Mouse (Mus musculus) mature B cell (primary cell): ENCODE data around the gene Gm49320.

Experiments used
- in situ Hi-C: fragments of 300-500 bp; cut with MboI; formaldehyde crosslinking; loops from 2 replicates; pipeline ENCODE4 v1.14.3; 2019

Gm49320 gene

DNA sequence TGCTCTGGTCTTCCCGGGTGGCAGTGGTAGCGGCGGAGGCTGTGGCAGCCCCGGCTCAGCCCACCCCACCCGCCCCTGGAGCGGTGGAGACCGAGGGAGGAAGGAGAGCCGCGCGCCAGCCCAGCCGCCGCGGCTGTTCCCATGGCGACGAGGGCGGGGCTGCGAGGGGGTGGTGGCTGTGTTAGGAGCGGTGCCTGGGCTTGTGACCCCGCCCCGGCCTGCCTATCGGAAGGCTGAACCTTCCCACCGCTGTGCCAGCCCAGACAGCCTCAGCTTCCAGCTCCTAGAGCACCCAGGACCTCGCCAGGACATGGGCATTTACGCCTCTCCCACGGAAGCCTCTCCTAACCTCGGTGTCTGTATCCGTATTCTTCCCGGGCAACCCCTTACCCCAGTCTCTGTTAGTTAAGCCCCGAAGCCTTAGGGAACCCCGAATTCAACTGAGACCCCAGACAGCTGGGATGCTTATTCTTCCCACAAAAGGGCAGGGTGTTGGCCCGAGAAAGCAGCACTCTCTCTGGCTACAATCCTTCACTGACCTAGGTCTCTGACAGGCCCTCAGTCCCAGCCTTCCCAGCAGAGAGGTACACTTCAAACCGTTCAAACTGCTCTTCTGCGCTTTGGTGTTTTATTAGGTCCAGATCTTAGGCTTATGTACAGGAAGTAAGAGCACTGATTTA lies 20.6 kb downstream of the Gm49320 start, which contains the start of gene Ctxn1:
Gene Ctxn1 (minus strand): TSS at position 150 of the 680 bp plus-strand sequence.
- in situ Hi-C loops = no loop called here

DNA sequence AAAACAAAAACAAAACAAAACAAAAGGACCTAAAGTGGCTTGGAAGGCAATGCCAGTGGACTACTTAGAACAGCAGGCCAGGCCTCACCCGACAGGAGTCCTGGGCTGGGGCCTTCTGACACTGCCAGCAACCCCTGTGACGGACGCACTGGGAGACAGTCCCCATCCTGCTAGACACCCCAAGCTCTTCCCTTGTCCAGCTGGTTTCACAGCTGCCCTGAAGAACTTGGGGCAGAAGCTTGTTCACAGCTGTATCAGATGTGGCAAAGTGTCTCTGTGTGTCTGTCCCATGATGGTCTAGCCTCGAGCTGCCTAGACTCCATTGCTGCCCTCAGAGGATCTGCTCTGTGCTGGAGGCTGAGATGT lies 21.1 kb downstream of the Gm49320 start:
- in situ Hi-C loops = no loop called here

DNA sequence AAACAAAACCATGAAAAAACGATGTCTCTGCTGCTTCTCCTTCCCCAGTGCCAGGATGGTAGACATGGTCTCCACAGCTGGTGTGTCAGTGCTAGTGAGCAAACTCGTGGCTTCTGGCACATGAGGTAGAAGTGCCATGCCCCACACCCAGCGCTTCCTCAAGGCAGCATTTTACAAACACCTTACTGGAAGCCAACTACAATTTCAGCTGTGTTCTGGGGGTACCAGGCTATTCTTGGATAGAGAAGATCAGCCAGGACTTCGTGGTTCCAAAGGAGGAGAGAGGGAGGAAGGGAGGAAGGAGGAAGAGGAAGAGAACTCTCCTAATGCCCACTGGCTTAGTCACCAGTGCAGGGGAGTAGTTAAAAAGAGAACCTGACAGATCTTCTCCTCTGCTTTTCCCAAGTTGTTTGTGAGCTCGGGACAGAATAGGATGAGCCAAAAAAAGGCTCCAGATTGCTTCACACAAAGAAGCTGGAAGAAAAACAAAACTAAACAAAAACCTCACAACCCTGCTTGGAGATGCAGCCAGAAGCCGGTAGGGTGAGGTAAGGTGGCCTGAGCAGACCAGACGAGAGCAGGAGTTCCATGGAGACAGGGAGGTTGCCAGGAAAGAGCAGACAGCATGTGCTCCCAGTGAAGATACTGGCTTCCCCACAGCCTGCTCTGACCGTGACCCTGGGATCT lies 24.6 kb downstream of the Gm49320 start:
- in situ Hi-C loops = no loop called here

DNA sequence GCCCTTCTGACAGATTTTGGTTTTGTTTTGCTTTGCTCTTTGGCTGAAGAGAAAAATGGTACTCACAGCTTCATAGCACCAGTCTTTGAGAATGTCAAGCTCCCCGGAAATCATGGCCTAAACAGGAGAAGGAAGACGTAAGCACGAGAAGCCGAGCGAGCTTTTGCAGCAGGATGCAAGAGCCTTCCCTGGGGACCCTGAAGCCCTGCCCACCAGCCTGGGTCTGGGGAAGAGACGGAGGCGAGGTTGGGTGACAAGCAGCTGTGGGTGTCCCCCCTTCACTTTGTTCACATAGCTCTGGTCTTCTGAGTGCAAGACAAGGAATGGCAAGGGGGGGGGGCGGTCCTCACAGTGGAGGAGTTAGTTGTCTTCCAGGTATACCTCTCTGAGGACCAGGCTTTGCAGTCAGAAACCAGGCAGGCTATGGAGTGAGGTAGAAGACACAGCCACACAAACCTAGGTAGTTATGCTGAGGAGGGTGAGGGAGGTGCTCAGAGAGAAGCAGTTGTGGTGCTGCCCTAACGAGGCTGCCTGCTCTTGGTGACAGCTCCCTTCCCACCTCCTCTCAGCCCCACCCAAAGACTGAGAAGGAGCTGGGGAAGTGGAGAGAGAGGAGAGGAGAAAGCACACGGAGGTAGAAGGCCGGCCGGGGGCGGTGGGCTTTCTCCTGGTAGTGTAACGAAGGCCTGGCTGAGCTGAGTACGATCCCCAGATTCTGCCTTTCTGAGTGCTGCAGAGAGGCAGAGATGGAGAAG lies 26.7 kb downstream of the Gm49320 start:
- in situ Hi-C loops = no loop called here

DNA sequence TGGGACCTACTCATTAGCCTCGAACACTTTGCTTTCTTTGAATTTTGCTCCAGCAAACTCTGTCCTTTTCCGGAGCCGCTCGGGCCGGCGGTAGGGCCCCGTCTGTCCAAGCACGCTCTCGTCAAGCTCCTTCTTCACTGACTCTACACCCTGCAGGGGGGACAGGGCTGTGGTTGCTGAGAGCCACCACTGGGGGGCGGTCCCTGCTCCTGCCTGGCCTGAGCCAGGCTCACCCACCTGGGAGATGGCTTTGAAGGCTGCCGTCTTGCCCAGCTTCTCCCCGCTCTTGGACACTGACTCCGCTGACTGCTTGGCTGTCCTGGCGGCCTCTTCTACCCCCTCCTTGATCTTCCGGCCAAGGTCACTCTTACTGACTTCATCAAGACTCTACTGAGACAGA lies 29.0 kb downstream of the Gm49320 start:
- in situ Hi-C loops = no loop called here

DNA sequence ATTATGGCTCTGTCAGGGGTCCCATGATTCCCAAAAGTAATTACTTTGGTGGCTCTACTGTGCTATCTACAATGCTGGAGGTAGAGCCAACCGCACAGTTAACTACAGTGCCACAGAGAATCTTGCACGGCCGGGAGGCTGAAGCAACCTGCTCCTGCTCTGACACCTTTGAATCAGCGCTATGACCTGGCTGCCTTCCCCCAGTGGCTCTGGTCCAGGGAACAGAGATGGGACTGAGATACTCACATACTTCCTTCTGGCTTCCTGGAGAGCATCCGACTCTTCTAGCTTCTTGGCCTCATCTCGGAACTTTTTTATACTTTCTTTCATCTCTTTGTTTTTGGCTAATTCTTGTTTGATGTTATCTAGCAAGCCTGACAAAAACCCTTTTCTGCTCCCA lies 30.9 kb downstream of the Gm49320 start:
- in situ Hi-C loops = no loop called here

DNA sequence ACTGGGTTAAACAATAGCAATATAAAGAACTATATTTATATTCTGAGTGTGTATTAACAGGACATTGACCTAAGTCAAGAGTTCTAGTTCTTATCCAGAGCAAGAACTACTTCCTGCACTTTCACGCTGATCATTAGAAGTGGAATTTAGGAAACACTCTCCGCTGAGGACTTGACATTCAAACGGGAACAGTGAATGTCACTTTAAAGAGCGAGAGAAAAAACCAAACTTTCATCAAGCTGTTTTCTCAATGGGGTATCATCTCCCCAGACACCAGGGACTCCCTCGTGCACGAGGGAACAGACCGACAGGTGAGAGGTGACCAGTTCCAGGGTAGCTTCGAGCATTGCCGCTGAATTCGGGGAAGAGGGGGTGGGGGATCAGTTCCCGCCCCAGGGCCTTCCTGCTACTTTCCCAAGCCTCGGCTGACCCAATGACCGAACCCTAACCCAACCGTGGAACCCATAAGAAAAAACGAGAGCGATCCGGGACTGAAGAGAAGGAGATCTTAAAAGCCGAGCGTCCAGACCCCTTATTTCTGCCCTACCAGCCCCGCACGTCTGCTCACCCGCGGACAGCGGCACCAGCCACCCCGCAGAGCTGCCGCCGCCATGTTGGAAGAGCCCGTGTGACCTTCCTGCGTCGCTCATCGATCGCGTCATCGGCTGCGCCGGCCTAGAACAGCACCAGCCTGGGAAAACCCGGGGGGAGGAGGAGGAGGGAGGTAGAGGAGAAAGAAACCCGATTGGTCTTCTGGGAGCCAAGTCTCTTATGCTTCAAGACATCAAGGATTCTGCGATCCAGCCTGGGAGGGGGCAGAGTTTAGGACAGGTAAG lies 36.8 kb downstream of the Gm49320 start, which contains the start of gene Timm44:
Gene Timm44 (minus strand): TSS at position 639 of the 836 bp plus-strand sequence.
- in situ Hi-C loops = no loop called here

DNA sequence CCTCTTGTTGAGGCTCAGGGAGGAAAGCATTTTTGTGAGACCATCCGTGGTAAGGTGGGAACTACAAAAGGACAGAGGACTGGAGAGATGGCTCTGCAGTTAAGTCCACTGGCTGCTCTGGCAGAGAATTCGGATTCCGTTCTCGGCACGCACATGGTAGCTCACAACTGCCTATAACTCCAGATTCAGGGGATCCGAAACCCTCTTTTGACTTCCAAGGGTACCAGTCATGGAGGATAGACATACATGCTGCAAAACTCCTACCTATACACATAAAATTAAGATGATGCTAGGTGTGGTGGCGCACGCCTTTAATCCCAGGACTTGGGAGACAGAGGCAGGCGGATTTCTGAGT lies 37.4 kb downstream of the Gm49320 start:
- in situ Hi-C loops = no loop called here

DNA sequence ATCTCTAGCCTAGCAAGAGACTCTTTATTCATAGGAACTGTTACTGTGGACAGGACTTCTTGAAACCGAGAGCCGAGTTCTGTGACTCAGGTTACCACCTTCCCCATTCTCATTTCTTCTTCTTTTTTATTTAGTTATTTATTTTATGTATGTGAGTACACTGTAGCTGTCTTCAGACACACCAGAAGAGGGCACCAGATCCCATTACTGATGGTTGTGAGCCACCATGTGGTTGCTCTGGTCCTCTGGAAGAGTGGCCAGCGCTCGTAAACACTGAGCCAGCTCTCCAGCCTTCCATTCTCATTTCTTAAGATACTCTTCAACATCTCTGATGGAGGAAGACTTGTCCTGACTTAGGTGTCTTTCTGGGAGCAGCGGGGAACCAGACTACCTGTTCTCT lies 54.1 kb downstream of the Gm49320 start:
- in situ Hi-C loops = no loop called here

DNA sequence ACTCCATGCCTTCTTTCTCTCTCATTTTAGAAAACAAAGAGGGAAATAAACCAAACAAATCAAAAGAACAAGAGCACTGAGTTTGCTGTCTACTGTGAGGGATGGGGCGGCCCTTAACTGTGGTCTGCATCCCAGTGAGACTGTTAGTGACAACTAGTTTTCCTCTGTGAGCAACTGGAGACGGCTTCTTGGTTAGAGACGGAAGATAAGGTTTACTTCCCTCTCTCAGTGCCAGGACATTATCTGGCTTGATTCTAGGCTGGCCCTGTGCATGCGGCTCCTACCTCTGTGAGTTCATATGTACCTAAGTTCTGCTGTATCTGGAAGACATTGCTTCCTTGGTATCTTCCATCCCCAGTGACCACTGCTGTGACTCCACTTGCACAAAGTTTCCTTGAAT lies 59.2 kb downstream of the Gm49320 start:
- in situ Hi-C loops = no loop called here
